Mouse (Mus musculus) hindbrain, embryonic 11.5 days (tissue): ENCODE measurements at regions not wholly inside any gene's neighbourhood (a gene's known extent, or its start where the extent isn't known, plus 50 kb on each side); places are given as distances from the start of the nearest gene placed in this dataset.

Experiments used
- ATAC-seq: fragments of 200-750 bp; cut with Nextera tagmentation; 2 replicates; pipeline ENCODE4 v1.8.0; 2017; ENCODE audit warnings: mild to moderate bottlenecking, moderate TSS enrichment, moderate library complexity; ENCODE audit not compliant: low FRiP score
- DNase-seq: peaks from one replicate; pipeline ENCODE4 v3.0.0-alpha.2; 2015; ENCODE audit warnings: low spot score
- H3K27ac ChIP-seq: fragments of 300-500 bp; sonication (generic); 2 replicates; pipeline ENCODE4 v1.5.1; 2014; ENCODE audit warnings: mild to moderate bottlenecking, low read depth, low read length
- H3K27me3 ChIP-seq: fragments of 300-500 bp; sonication (generic); 2 replicates; pipeline ENCODE4 v1.6.1; 2014; ENCODE audit warnings: mild to moderate bottlenecking, low read length, moderate library complexity, mixed read lengths; ENCODE audit not compliant: control insufficient read depth, insufficient read depth
- H3K36me3 ChIP-seq: fragments of 300-500 bp; sonication (generic); 2 replicates; pipeline ENCODE4 v1.6.1; 2014; ENCODE audit warnings: mild to moderate bottlenecking, low read length, moderate library complexity, mixed read lengths; ENCODE audit not compliant: control insufficient read depth, insufficient read depth
- H3K4me1 ChIP-seq: fragments of 300-500 bp; sonication (generic); replicated peaks from 2 replicates; pipeline ENCODE4 v1.6.1; 2014; ENCODE audit warnings: low read length, mixed read lengths; ENCODE audit not compliant: control insufficient read depth, insufficient read depth
- H3K4me2 ChIP-seq: fragments of 300-500 bp; sonication (generic); replicated peaks from 2 replicates; pipeline ENCODE4 v1.6.1; 2014; ENCODE audit warnings: mild to moderate bottlenecking, low read depth, low read length
- H3K4me3 ChIP-seq: fragments of 300-500 bp; sonication (generic); 2 replicates; pipeline ENCODE4 v1.5.1; 2014; ENCODE audit warnings: low read depth, low read length
- H3K9ac ChIP-seq: fragments of 300-500 bp; sonication (generic); 2 replicates; pipeline ENCODE4 v1.6.1; 2014; ENCODE audit warnings: low read depth, low read length
- H3K9me3 ChIP-seq: fragments of 300-500 bp; sonication (generic); 2 replicates; pipeline ENCODE4 v1.6.1; 2016; ENCODE audit warnings: low read length; ENCODE audit not compliant: control insufficient read depth
- WGBS: fragments of 180-500 bp; shearing (Covaris S2); extraction: QIAGEN DNeasy Blood & Tissue Kit; methylation state at CpG from one replicate; pipeline ENCODE4 v1.1.7; 2014; 5-methylcytosine and 5-hydroxymethylcytosine counted together

GRCm38 (mm10) chr3:129386522-129386921 is 54.0 kb upstream of the Enpep start:
- Histone ChIP-seq H3K4me1 (no peaks in the 10 kb centered on the region), H3K9me3 (no peaks in the 10 kb centered on the region), H3K4me3 (no peak overlapping the region), H3K36me3 (no peaks in the 10 kb centered on the region), H3K27me3 (no peaks in the 10 kb centered on the region), H3K4me2 (no peak overlapping the region), H3K9ac (no peak overlapping the region), H3K27ac (no peak overlapping the region)
- peak; percentile 30; the same call in 1 of the 2 replicates for ATAC-seq
- no peak for DNase-seq
- WGBS: 54% methylated on average over 7 of the region's 7 CpGs

- Histone ChIP-seq H3K9ac (no peak overlapping the region), H3K4me1 (no peaks in the 10 kb centered on the region), H3K27ac (no peak overlapping the region), H3K9me3 (no peaks in the 10 kb centered on the region), H3K36me3 (no peaks in the 10 kb centered on the region), H3K4me3 (no peak overlapping the region), H3K27me3 (no peaks in the 10 kb centered on the region), H3K4me2 (no peak overlapping the region)
- DNase-seq: no peak
- no peak for ATAC-seq
- 95% methylated on average over 11 of the region's 11 CpGs for WGBS
Measured at GRCm38 (mm10) chr3:129390506-129390905, 58.0 kb upstream of the Enpep start.

- Histone ChIP-seq H3K4me1 (no peaks in the 10 kb centered on the region), H3K36me3 (no peaks in the 10 kb centered on the region), H3K9ac (no peak overlapping the region), H3K4me3 (no peak overlapping the region), H3K9me3 (no peaks in the 10 kb centered on the region), H3K27me3 (no peaks in the 10 kb centered on the region), H3K4me2 (no peak overlapping the region), H3K27ac (no peak overlapping the region)
- DNase-seq (no peak), ATAC-seq (no peak)
- WGBS: 66% methylated on average over 14 of the region's 14 CpGs
Measured at GRCm38 (mm10) chr3:129391888-129392813, 59.6 kb upstream of the Enpep start.

- DNase-seq (no peak), ATAC-seq (no peak)
- H3K4me1 ChIP-seq: no peaks in the 10 kb centered on the region
- no peak overlapping the region for H3K27ac ChIP-seq
- no peaks in the 10 kb centered on the region for H3K27me3 ChIP-seq
- no peaks in the 10 kb centered on the region for H3K9me3 ChIP-seq
- no peaks in the 10 kb centered on the region for H3K36me3 ChIP-seq
- H3K9ac ChIP-seq: no peak overlapping the region
- WGBS: 76% methylated on average over 23 of the region's 23 CpGs
- H3K4me2 ChIP-seq: no peak overlapping the region
- H3K4me3 ChIP-seq: no peak overlapping the region
Measured at GRCm38 (mm10) chr3:129392814-129393804, 60.6 kb upstream of the Enpep start.

DNA sequence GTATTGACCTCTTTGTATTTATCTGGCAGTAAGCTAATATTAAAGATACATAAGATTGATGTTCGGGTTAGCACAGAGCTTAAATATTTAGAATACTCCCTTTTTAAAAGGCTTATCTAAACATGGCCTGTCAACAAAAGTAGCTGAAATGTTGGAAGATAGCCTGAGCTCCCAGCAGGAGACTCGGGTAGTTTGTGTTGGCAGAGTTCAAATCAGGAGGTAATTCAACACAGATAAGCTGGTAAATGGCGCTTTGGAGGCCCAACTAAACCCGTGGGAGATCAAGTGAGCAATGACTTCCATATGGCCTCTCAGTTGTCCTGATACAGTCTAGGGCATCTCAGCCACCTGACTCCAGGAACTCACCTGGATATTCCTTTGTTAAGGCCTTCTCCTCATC is 65.0 kb upstream of the Enpep start:
- H3K4me2 ChIP-seq: no peak overlapping the region
- H3K9me3 ChIP-seq: no peaks in the 10 kb centered on the region
- no peak for ATAC-seq
- H3K4me1 ChIP-seq: no peaks in the 10 kb centered on the region
- no peak overlapping the region for H3K27ac ChIP-seq
- no peak for DNase-seq
- no peaks in the 10 kb centered on the region for H3K36me3 ChIP-seq
- H3K4me3 ChIP-seq: no peak overlapping the region
- no peak overlapping the region for H3K9ac ChIP-seq
- 69% methylated on average over 4 of the region's 4 CpGs for WGBS
- no peaks in the 10 kb centered on the region for H3K27me3 ChIP-seq

DNA sequence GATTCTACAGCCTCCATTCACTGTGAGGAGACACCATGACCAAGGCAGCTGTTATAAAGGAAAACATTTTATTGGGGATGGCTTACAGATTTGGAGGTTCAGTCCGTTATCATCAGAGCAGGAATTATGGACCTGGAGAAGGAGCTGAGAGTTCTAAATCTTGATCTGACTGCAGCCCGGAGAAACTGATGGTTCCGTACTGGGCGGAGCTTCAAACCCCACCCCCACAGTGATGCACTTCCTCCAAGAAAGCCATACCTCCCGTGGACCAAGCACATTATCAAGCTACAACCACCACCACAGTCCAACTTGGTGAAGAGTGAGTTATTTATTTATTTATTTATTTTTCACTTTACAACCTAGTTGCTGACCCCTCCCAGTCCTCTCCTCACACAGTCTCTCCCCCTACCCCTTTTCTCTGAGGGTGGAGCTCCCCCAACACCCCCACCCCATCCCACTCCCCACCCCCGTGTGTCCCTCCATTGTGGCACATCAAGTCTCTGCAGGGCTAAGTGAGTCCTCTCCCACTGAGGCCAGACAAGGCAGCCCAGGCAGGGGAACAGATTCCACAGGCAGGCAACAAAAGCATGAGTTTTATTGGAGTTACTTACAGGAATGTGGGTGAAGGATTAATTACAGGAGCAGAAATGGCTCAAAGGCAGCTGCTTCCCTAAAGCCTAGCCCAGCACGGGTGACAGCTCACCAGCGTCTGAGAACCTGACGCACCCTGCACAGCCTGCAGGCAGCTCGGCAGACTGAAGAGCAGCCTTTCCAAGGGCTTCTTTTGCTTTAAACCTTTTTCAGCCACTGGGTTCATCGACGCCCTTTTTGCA is 67.8 kb upstream of the Enpep start:
- DNase-seq: no peak
- Histone ChIP-seq H3K27me3 (no peaks in the 10 kb centered on the region), H3K36me3 (no peaks in the 10 kb centered on the region), H3K4me1 (no peaks in the 10 kb centered on the region), H3K9me3 (no peaks in the 10 kb centered on the region), H3K9ac (no peak overlapping the region), H3K4me3 (no peak overlapping the region), H3K4me2 (no peak overlapping the region), H3K27ac (no peak overlapping the region)
- 77% methylated on average over 12 of the region's 12 CpGs for WGBS
- ATAC-seq: no peak

DNA sequence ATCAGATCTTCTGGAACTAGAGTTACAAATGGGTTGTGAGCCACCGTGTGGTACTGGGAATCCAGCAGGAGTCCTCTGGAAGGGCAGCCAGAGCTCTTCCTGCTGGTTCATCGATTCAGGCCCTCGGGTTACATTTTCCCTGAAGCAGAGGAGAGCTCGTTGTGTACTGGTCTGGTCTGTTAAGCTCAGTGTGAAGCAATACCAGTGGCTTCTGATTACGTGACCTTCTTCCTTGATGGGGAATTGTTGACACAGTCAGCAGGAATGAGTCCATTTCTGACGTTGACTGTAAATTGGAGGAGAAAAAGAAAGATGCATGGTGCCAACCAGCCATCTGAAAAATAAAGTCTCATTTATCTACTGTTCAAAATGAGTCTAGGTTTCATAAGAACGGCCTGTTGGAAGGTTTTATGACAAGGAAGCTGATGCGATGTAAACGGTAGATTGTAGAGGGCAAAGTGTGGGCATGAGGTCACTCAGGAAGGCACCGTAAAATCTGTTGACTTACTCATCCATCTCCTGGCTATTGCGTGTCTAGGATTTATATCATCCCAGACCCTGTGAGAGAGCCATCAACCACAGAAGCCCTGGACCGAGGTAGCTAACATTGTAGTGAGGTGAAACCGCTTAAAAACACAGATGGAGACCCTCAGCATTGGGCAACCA is 79.0 kb upstream of the Enpep start:
- DNase-seq: no peak
- H3K9me3 ChIP-seq: no peaks in the 10 kb centered on the region
- no peak for ATAC-seq

More for the DNA sequence above, 79.0 kb upstream of the Enpep start:
- H3K4me2 ChIP-seq: no peak overlapping the region
- no peak overlapping the region for H3K27ac ChIP-seq
- no peaks in the 10 kb centered on the region for H3K36me3 ChIP-seq
- H3K27me3 ChIP-seq: no peaks in the 10 kb centered on the region
- H3K9ac ChIP-seq: no peak overlapping the region
- 93% methylated on average over 13 of the region's 13 CpGs for WGBS
- no peak overlapping the region for H3K4me3 ChIP-seq
- H3K4me1 ChIP-seq: no peaks in the 10 kb centered on the region
